Mouse (Mus musculus) bone marrow macrophage, adult 2 months (primary cell): Measurements from ENCODE around the gene Got2.

Experiments used
- CTCF ChIP-seq: IDR thresholded peaks from 2 replicates; pipeline ENCODE4 v1.5.1; 2012; ENCODE audit warnings: low read depth, mild to moderate bottlenecking, low read length, moderate library complexity
- POLR2A ChIP-seq: IDR thresholded peaks from 2 replicates; pipeline ENCODE4 v1.6.1; 2012; ENCODE audit warnings: mild to moderate bottlenecking, low read depth, low read length, borderline replicate concordance

DNA sequence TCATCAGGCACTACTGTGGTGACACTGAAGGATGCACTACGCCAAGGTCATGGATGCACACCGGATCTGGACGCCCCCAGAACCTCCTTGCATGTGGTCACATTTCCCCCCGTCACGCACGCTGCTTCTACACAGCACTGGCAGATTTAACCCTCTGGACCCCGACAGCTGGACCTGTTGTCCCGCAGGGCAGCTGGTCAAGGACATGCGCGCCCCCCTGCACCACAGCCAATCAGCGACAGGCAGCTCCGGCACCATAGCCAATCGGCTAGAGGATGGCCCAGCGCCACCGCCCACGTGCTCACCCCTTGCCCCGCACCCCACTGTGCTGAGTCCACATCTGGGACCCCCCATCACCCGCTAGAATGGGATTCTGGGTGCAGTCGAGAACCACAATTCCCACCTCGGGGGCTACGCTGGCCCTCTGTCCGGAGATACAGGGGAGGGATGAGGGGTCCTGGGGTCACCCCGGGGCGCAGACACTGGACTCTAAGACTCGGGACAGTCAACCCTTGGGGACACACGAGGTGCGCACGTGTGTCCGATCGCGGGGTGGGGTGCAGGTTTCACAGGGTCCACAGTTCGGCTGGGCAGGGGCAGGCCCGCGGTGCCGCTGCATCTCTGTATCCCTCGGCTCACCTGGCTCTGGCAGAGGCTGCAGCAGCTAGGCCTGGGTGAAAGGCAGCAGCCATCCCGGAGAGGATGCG lies 616 bp downstream of the Got2 start:
- TF ChIP-seq POLR2A (no peak), CTCF (no peak)
